Mouse (Mus musculus) kidney, postnatal 0 days (tissue): ENCODE data around the gene Gm5129. TPM values are rescaled to one million over a fixed set of nuclear protein-coding genes. Genes with fewer than 3 reads are reported as not detected.

Source experiments
- ATAC-seq: fragments of 200-750 bp; cut with Nextera tagmentation; replicated peaks from 2 replicates; pipeline ENCODE4 v1.8.0; 2017; ENCODE audit warnings: low read depth, moderate number of reproducible peaks, moderate TSS enrichment, moderate library complexity; ENCODE audit not compliant: low FRiP score
- DNase-seq: peaks from one replicate; pipeline ENCODE4 v3.0.0-alpha.2; 2016; ENCODE audit warnings: low spot score
- H3K27ac ChIP-seq: fragments of 300-500 bp; sonication (generic); 2 replicates; pipeline ENCODE4 v1.5.1; 2014; ENCODE audit warnings: mild to moderate bottlenecking
- H3K27me3 ChIP-seq: fragments of 300-500 bp; sonication (generic); 2 replicates; pipeline ENCODE4 v1.6.1; 2014; ENCODE audit warnings: low read length, mixed read lengths; ENCODE audit not compliant: insufficient read depth
- H3K36me3 ChIP-seq: fragments of 300-500 bp; sonication (generic); 2 replicates; pipeline ENCODE4 v1.6.1; 2014; ENCODE audit warnings: low read length, mixed read lengths; ENCODE audit not compliant: insufficient read depth
- H3K4me1 ChIP-seq: fragments of 300-500 bp; sonication (generic); replicated peaks from 2 replicates; pipeline ENCODE4 v1.6.1; 2014; ENCODE audit warnings: antibody characterized with exemption, low read length, mixed read lengths; ENCODE audit not compliant: insufficient read depth
- H3K4me2 ChIP-seq: fragments of 300-500 bp; sonication (generic); 2 replicates; pipeline ENCODE4 v1.6.1; 2014; ENCODE audit warnings: mild to moderate bottlenecking, low read length, moderate library complexity, mixed read lengths
- H3K4me3 ChIP-seq: fragments of 300-500 bp; sonication (generic); replicated peaks from 2 replicates; pipeline ENCODE4 v1.5.1; 2014; ENCODE audit warnings: low read depth, low read length
- H3K9ac ChIP-seq: fragments of 300-500 bp; sonication (generic); 2 replicates; pipeline ENCODE4 v1.6.1; 2014; ENCODE audit warnings: low read depth, low read length
- H3K9me3 ChIP-seq: fragments of 300-500 bp; sonication (generic); replicated peaks from 2 replicates; pipeline ENCODE4 v1.6.1; 2016; ENCODE audit warnings: low read length, inconsistent platforms, mixed read lengths
- CTCF ChIP-seq: IDR thresholded peaks from 2 replicates; pipeline ENCODE4 v1.5.1; 2016; ENCODE audit warnings: antibody characterized with exemption, low read depth, mild to moderate bottlenecking, moderate library complexity
- WGBS: fragments of 180-500 bp; shearing (Covaris S2); extraction: QIAGEN DNeasy Blood & Tissue Kit; methylation state at CpG from one replicate; pipeline ENCODE4 v1.1.7; 2014; 5-methylcytosine and 5-hydroxymethylcytosine counted together
- polyA plus RNA-seq: library from polyadenylated mRNA; unstranded; fragments of >200 nt; fragmentation: Nextera tagmentation; extraction: Ambion mirVana; gene quantifications from 2 replicates; pipeline ENCODE4 v1.2.1, GENCODE M21; 2015

Gm5129 gene
- polyA plus RNA-seq, 1 experiment from 2014 or later: not detected

DNA sequence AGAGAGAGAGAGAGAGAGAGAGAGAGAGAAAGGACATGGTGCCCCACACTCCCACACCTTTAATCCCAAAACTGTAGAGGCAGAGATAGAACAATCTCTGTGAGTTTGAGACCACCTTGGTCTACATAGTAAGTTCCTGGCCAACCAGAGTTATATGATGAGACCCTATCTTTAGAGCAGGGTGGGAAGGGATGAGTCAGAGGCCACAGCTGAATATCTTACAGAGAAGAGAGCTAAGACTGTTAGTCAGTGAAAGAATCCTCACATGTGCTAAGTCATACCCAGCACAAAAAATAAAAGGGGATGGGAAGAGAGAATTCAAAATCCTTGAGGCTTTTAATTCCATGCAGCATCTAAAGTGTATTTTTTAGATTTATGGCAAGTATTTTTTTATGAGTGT is 24.1 kb downstream of the Gm5129 start:
- ATAC-seq (no peak), DNase-seq (no peak)
- no peak overlapping the region for H3K27ac ChIP-seq
- H3K9ac ChIP-seq: no peak overlapping the region
- H3K9me3 ChIP-seq: no peaks in the 10 kb centered on the region
- no peak for TF ChIP-seq CTCF
- no peak overlapping the region for H3K4me2 ChIP-seq
- H3K27me3 ChIP-seq: no peaks in the 10 kb centered on the region
- H3K36me3 ChIP-seq: no peaks in the 10 kb centered on the region
- H3K4me3 ChIP-seq: no peak overlapping the region
- H3K4me1 ChIP-seq: no peaks in the 10 kb centered on the region

DNA sequence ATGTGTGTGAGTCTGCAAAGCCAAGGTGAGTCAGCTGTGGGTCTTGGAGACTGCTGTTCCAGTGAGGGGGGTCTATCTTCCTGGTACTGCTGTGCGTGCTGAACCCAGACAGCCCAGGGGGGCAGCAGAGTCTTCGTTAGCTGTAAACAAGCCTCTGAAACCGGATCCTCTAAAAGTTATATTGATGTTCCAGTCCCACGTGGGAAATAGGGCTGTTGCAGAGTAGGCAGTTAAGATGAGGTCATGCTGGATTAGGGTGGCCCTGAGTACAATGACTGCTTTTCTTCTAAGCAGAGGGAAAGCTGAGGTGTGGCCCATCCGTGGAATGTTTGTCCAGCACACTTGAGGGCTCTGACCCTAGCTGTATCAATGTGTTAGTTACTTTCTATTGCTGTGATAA is 27.5 kb downstream of the Gm5129 start:
- no peaks in the 10 kb centered on the region for H3K36me3 ChIP-seq
- no peak for TF ChIP-seq CTCF
- ATAC-seq (no peak; the same call in 1 of the 2 replicates), DNase-seq (peak; percentile 40)
- H3K4me3 ChIP-seq: no peak overlapping the region
- no peak overlapping the region for H3K27ac ChIP-seq
- 7% methylated on average over 5 of the region's 5 CpGs for WGBS
- no peaks in the 10 kb centered on the region for H3K4me1 ChIP-seq
- no peak overlapping the region for H3K4me2 ChIP-seq
- no peak overlapping the region for H3K9ac ChIP-seq
- H3K27me3 ChIP-seq: no peaks in the 10 kb centered on the region
- no peaks in the 10 kb centered on the region for H3K9me3 ChIP-seq

DNA sequence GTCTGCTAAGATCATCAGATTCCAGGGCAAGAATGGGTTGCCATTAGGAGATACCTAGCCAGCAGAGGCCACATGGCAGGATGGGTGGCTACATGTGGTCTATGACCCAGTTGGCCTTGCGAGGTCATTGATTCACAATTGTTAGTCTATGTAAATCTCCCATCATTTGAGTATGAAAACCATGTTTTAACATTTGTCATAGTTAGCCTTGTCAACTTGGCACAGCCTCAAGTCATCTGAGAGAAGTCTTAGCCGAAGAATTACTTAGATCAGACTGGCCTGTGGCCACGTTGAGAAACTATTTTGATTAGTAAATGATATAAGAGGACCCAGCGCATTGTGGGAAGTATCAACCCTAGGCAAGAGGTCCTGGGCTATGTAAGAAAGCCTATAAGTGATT is 28.5 kb downstream of the Gm5129 start:
- no peak for DNase-seq
- H3K4me3 ChIP-seq: no peak overlapping the region
- H3K27me3 ChIP-seq: no peaks in the 10 kb centered on the region
- no peak for TF ChIP-seq CTCF
- no peaks in the 10 kb centered on the region for H3K9me3 ChIP-seq
- 73% methylated on average over 4 of the region's 4 CpGs for WGBS
- no peak overlapping the region for H3K27ac ChIP-seq
- H3K4me2 ChIP-seq: no peak overlapping the region
- no peaks in the 10 kb centered on the region for H3K4me1 ChIP-seq
- no peak for ATAC-seq
- H3K36me3 ChIP-seq: no peaks in the 10 kb centered on the region
- no peak overlapping the region for H3K9ac ChIP-seq

DNA sequence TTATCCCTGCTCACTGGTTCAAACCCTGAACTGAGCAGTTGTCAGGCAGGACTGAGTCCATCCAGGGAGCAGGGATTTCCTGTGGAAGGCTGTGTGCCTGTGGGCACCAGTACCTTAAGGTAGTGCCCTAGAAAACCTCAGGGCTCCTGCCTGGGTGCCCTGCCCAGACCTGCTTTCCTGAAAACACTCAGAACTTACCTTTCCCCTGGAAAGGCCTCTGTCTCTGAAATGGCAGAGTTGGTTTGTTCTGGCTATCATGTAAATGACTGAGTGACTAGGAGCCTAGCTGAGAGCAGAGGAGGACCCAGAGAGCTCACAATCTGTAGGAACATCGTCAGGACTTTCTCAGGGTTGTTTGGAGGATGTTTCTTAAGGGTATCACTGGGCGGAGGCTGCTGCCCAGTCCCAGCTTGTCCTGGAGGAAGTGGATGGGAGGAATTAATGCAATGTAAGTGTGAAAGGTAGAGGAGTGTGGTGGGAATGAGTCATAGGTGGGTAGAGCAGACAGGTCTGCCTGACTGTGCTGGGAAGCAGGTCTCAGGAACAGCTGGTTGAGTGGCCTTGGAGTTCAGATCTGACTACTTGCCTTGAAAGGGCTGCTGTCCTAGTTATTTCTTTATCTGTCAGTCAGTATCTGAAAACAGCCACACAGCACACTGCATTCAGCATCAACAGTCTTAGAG is 36.1 kb downstream of the Gm5129 start:
- ATAC-seq (no peak), DNase-seq (no peak)
- H3K27ac ChIP-seq: no peak overlapping the region

DNA sequence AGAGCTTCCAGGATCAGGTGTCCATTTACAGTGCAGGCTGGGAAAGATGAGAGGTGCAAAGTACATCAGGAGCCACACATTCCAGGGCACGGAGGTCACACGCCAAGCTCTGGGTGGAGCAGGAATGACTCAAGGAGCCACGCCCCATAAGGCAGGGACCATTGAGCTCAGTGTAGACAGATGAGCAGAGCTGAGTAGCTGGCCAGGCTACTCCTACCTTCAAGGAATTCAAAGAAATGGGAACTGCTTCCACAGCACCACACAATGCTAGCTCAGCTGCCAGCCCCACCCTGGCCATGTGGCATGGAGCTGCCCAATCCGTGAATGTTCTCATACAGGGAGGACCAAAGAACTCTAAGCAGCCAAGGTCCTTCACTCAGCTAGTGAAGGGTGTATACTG is 37.2 kb downstream of the Gm5129 start:
- Histone ChIP-seq H3K4me2 (no peak overlapping the region), H3K4me1 (no peaks in the 10 kb centered on the region), H3K4me3 (no peak overlapping the region), H3K36me3 (no peaks in the 10 kb centered on the region), H3K9me3 (no peaks in the 10 kb centered on the region), H3K9ac (no peak overlapping the region), H3K27me3 (no peaks in the 10 kb centered on the region), H3K27ac (no peak overlapping the region)
- ATAC-seq: no peak
- WGBS: 82% methylated on average over 4 of the region's 4 CpGs
- DNase-seq: no peak
- TF ChIP-seq CTCF: no peak

More for the DNA sequence above, 36.1 kb downstream of the Gm5129 start:
- Histone ChIP-seq H3K9me3 (no peaks in the 10 kb centered on the region), H3K4me1 (no peaks in the 10 kb centered on the region), H3K4me3 (no peak overlapping the region), H3K36me3 (no peaks in the 10 kb centered on the region), H3K9ac (no peak overlapping the region), H3K27me3 (no peaks in the 10 kb centered on the region), H3K4me2 (no peak overlapping the region)
- WGBS: 76% methylated on average over 2 of the region's 2 CpGs
- TF ChIP-seq CTCF: no peak

DNA sequence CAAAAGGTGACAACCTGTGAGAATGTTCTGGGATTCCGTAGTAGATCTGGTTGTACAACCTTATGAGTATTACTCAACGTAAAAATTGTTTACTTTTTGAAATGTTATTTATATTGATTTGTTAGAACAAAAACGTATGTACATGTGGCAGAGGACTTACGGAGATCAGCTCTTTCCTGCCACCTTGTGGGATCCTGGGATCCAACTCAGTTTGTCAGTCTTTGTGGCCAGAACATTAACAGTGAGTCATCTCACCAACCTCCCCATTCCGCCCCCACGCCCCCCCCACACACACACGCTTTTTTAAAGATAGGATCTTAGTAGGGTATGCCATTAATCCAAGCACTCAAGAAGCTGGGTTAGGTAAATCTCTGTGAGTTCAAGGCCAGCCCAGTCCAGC is 47.4 kb downstream of the Gm5129 start:
- no peak for ATAC-seq
- Histone ChIP-seq H3K4me1 (no peaks in the 10 kb centered on the region), H3K9me3 (no peaks in the 10 kb centered on the region), H3K27me3 (no peaks in the 10 kb centered on the region), H3K4me3 (no peak overlapping the region), H3K9ac (no peak overlapping the region), H3K27ac (no peak overlapping the region), H3K36me3 (no peaks in the 10 kb centered on the region), H3K4me2 (no peak overlapping the region)
- TF ChIP-seq CTCF: no peak; the same call in 1 of the 2 replicates
- DNase-seq: peak; percentile 11
- WGBS: 51% methylated on average over 7 of the region's 7 CpGs

DNA sequence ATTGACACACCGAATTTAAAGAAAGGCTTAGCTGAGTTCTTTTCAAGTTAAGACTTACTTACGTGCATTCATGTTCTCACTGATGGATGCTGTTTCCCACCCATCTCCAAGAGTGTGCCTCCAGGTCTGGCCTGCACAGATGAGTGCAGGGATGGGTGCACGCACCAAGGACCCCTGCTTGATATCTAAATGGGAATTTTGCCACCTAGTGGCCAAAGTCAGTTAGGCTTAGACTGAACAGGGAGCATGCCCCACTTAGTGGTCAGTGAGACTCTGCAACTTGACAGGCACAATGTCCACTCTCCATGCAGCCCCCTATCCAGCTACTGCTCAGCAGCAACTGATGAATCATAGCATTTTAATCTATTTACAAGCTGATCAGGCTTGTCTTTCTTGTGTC is 48.1 kb downstream of the Gm5129 start:
- Histone ChIP-seq H3K27me3 (no peaks in the 10 kb centered on the region), H3K4me1 (no peaks in the 10 kb centered on the region), H3K27ac (no peak overlapping the region), H3K4me2 (no peak overlapping the region), H3K9me3 (no peaks in the 10 kb centered on the region), H3K9ac (no peak overlapping the region), H3K4me3 (no peak overlapping the region), H3K36me3 (no peaks in the 10 kb centered on the region)
- DNase-seq: peak; percentile 68
- 55% methylated on average over 3 of the region's 3 CpGs for WGBS
- peak; percentile 83 for TF ChIP-seq CTCF
- ATAC-seq: peak; percentile 74

Other genes starting within 250 kb of the Gm5129 start
- 19.7 and 19.8 TPM in 2 replicates for gene Ube3c, start 166.7 kb downstream of the Gm5129 start, polyA plus RNA-seq
- gene Dnajb6, start 248 bp downstream of the Gm5129 start, polyA plus RNA-seq: 145 and 158 TPM in 2 replicates